ENCODE assay signal across 8 mouse cellular contexts in genomic region chr6:117841511-117841955, GRCm38 (mm10). TPM values are rescaled to one million over a fixed set of nuclear protein-coding genes. Genes with fewer than 3 reads are reported as not detected.
DNase-seq lines count a peak whose midpoint lies in the region; ATAC-seq and TF ChIP-seq lines count a peak whose summit lies in the region.

No protein-coding gene starts in this region.

- no peak for DNase-seq in cerebellum, adult 2 months
- no peak for DNase-seq in cerebellum, postnatal 14 days
- peak; percentile 63 for DNase-seq in 3T3-L1 (ENCODE audit: low read depth, low spot score)
- DNase-seq in fibroblast of lung, adult 2 months (ENCODE audit: low read depth), result peak; percentile 19
- DNase-seq in liver, embryonic 11.5 days (ENCODE audit: low spot score), result no peak
- no peak for DNase-seq in embryo, embryonic 10 days (ENCODE audit: low spot score)
- DNase-seq in urinary bladder, adult 2 months (ENCODE audit: low spot score), result no peak

- H3K27ac ChIP-seq in cerebellum, adult 2 months (ENCODE audit: insufficient read depth, low read length), result peak overlapping the region; percentile 61
- peak overlapping the region; percentile 81 for H3K27ac ChIP-seq in liver, embryonic 11.5 days (ENCODE audit: low read depth, low read length)

- no peak for TF ChIP-seq CTCF in cerebellum, adult 2 months (IDR thresholded peaks at IDR 0.05; ENCODE audit: borderline replicate concordance, insufficient read depth, low read depth, low read length)

- no peaks in the 10 kb centered on the region for H3K9me3 ChIP-seq in liver, embryonic 11.5 days (ENCODE audit: control insufficient read depth, low read length)

- peaks cover 16% of the 10 kb centered on the region for H3K36me3 ChIP-seq in liver, embryonic 11.5 days (ENCODE audit: control insufficient read depth, insufficient read depth, low read length)

- peak overlapping the region; percentile 71 for H3K4me3 ChIP-seq in cerebellum, adult 2 months (replicated peaks; ENCODE audit: insufficient read depth, low read depth, low read length)
- peak overlapping the region; percentile 82 for H3K4me3 ChIP-seq in liver, embryonic 11.5 days (ENCODE audit: low read depth, low read length)

- peak; percentile 69 for ATAC-seq in liver, embryonic 11.5 days (replicated peaks; ENCODE audit: low FRiP score)
- no peak for ATAC-seq in monocyte, adult 5-6 weeks (replicated peaks; ENCODE audit: insufficient number of reproducible peaks, low FRiP score, low TSS enrichment, poor library complexity, severe bottlenecking)

- peak overlapping the region; percentile 89 for H3K4me2 ChIP-seq in liver, embryonic 11.5 days

- H3K9ac ChIP-seq in liver, embryonic 11.5 days (ENCODE audit: low read depth, low read length), result peak overlapping the region; percentile 97

- TF ChIP-seq POLR2A in cerebellum, adult 2 months (IDR thresholded peaks at IDR 0.05; ENCODE audit: borderline replicate concordance, insufficient read depth, low read length), result no peak

- WGBS in cerebellum, adult 2 months, result 6% methylated on average over 12 of the region's 12 CpGs
- 7% methylated on average over 12 of the region's 12 CpGs for WGBS in liver, embryonic 11.5 days

- no peaks in the 10 kb centered on the region for H3K27me3 ChIP-seq in cerebellum, adult 2 months (ENCODE audit: control insufficient read depth, insufficient read depth, low read length)
- no peaks in the 10 kb centered on the region for H3K27me3 ChIP-seq in liver, embryonic 11.5 days (replicated peaks; ENCODE audit: control insufficient read depth, insufficient read depth, low read length)

- no peaks in the 10 kb centered on the region for H3K4me1 ChIP-seq in cerebellum, adult 2 months (ENCODE audit: control insufficient read depth, insufficient read depth, low read length)
- peaks cover 17% of the 10 kb centered on the region for H3K4me1 ChIP-seq in liver, embryonic 11.5 days (replicated peaks; ENCODE audit: control insufficient read depth, insufficient read depth, low read length)

RNA-seq across cellular contexts. Expression of gene Zfp637, which starts 0.6 kb away (rescaled TPM):
- polyA plus RNA-seq in cerebellum, adult 2 months (2012; rRNA removed), result 75.2 and 79.2 TPM in 2 replicates
- polyA plus RNA-seq in liver, embryonic 11.5 days (2014; fragmentation: Nextera tagmentation; extraction: Ambion mirVana), result 81.0 and 82.3 TPM in 2 replicates
- total RNA-seq in monocyte, adult 5-6 weeks (2017), result 4.1 to 7.8 TPM (median 6.6 TPM) in 3 replicates
- 54.9 and 58.8 TPM in 2 replicates for polyA plus RNA-seq in urinary bladder, adult 2 months (2012; rRNA removed)

RNA-seq across cellular contexts. Expression of gene Zfp239, which starts 20.4 kb away (rescaled TPM):
- polyA plus RNA-seq in cerebellum, adult 2 months (2012; rRNA removed), result 18.4 and 19.8 TPM in 2 replicates
- 8.2 and 8.7 TPM in 2 replicates for polyA plus RNA-seq in liver, embryonic 11.5 days (2014; fragmentation: Nextera tagmentation; extraction: Ambion mirVana)
- 0.19 to 1.1 TPM in 2 of 3 replicates, not detected in the other for total RNA-seq in monocyte, adult 5-6 weeks (2017)
- polyA plus RNA-seq in urinary bladder, adult 2 months (2012; rRNA removed), result 2.0 and 2.1 TPM in 2 replicates

RNA-seq across cellular contexts. Expression of gene Hnrnpf, which starts 58.6 kb away (rescaled TPM):
- 119 and 129 TPM in 2 replicates for polyA plus RNA-seq in cerebellum, adult 2 months (2012; rRNA removed)
- 960 and 1,037 TPM in 2 replicates for polyA plus RNA-seq in liver, embryonic 11.5 days (2014; fragmentation: Nextera tagmentation; extraction: Ambion mirVana)
- total RNA-seq in monocyte, adult 5-6 weeks (2017), result 1,228 to 1,583 TPM (median 1,384 TPM) in 3 replicates
- 285 and 328 TPM in 2 replicates for polyA plus RNA-seq in urinary bladder, adult 2 months (2012; rRNA removed)

Comparison
In these comparisons a context has a peak if more than half of its experiments do, and no peak if none do; other contexts are left out.
1. DNase-seq: peak in 3T3-L1 (single experiment) and fibroblast of lung, adult 2 months (single experiment); none in cerebellum, adult 2 months (0 of 2), cerebellum, postnatal 14 days (0 of 2), liver, embryonic 11.5 days (single experiment), embryo, embryonic 10 days (single experiment) and urinary bladder, adult 2 months (single experiment).